Mouse (Mus musculus): ENCODE results near the gene Tent4a. TPM values are rescaled to one million over a fixed set of nuclear protein-coding genes. Genes with fewer than 3 reads are reported as not detected.

Tent4a gene
- polyA plus RNA-seq, 1 experiment = 13.9 TPM

- DNase-seq (ENCODE audit: low spot score) = no peak
Measured at GRCm38 (mm10) chr13:69519137-69519536, 15.3 kb downstream of the Tent4a start.

DNA sequence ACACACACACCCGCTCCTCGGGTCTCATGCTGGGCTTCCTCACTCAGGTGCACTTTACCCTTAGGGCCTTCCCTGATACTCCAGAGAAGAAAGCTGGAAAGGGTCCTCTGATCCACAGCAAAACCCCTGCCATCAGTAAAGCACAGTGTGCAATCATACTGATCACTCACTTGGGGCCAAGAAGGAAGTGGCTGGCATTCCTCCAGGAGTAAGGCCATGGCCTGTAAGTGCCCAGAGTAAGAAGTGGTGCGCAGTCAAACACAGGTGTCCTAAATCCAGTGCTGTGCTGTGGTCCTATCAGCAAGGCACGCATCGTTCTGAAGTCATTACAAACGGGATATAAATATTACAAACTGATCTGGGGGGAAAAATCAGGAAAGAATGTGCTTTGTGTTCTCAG, 17.0 kb downstream of the Tent4a start:
- DNase-seq (ENCODE audit: low spot score) = no peak

DNA sequence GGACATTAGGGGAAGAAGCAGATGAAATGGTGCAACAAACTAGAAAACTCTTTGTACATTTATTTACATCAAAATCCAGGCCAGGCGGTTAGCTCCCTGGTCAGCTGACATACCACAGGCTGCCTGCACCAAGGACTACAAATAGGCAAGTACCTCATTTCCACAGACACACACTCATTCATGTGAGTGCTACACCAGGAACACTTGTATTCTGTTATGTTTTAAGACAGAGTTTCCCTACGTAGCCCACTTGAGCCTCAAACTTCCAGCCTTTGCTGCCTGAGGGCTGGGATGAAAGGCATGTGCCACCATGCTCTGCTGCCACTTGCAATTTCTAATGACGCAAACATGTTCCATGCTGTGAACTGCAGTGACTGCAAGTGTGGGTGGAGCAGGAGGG, 19.3 kb downstream of the Tent4a start:
- no peak for DNase-seq (ENCODE audit: low spot score)

GRCm38 (mm10) chr13:69509391-69510244, 24.8 kb downstream of the Tent4a start:
- DNase-seq (ENCODE audit: low spot score) = no peak

- no peak for DNase-seq (ENCODE audit: low spot score)
Measured at GRCm38 (mm10) chr13:69507666-69508065, 26.8 kb downstream of the Tent4a start.

GRCm38 (mm10) chr13:69506341-69507086, 27.9 kb downstream of the Tent4a start:
- no peak for DNase-seq (ENCODE audit: low spot score)

DNA sequence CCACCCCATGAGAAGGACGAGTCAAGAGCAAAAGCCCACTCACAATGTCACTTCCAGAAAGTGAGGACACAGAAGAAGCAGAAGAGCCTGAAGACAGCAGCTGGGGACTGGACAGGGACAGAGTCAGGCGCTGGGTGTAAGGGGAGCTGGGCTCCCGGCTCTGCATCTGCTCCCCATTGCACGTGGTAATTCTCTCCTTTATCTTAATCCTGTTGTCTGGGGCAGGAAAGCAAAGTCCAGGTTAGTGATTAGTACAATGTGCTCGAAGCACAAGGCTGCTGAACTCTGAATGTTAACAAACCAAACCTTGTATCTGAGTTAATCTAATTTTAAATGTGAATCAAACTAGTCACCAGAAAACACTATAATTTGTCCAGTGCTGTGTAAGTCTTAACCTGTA, 31.6 kb downstream of the Tent4a start:
- DNase-seq (ENCODE audit: low spot score) = no peak

GRCm38 (mm10) chr13:69502157-69502750, 32.2 kb downstream of the Tent4a start:
- DNase-seq (ENCODE audit: low spot score) = no peak

- no peak for DNase-seq (ENCODE audit: low spot score)
Measured at GRCm38 (mm10) chr13:69498276-69498675, 36.1 kb downstream of the Tent4a start.

DNA sequence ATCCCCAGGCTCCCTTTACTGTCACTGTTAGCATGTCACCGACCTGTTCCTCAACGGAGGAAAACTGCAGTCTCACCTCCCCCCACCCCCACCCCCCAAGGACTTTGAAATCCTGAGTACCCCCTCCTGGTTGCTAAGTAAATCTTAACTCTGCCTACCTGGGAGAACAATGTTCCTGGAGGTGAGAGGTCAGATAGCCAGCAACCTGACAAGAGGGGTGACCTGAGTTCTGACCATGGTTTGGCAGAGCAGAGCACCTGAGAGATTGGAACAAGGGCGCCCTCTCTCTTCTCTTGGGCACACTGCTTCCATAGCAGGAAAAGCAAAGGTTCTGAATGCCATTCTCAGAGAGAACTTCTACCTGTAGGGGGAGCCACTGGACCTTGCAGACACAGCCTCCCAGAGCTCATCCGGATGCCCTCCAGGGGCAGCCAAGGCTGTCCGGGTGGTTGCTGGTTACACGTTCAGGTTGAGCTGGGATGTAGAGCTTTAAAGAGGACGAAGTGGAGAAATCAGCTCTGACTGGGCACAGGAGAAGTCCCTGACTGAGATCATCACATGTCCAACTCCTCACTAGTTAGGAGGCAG, 41.4 kb downstream of the Tent4a start:
- DNase-seq (ENCODE audit: low spot score) = no peak

DNA sequence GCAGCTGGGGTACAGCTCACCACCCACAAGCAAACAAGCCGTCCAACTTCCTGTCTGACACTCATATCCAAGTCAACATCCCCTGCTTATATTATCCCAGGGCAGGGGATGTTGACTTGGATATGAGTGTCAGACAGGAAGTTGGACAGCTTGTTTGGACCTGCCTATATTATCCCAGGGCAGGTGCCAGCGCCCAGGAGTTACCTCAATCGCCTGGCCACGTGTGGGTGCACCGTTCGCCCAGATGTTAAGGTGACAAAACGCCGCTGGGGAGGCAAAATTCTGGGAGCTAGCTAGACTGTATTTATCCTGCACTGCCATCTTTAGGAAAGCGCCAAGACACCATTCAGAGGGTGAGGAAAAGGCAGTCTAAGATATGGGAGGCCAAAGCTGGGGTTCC, 44.6 kb downstream of the Tent4a start:
- no peak for DNase-seq (ENCODE audit: low spot score)

DNA sequence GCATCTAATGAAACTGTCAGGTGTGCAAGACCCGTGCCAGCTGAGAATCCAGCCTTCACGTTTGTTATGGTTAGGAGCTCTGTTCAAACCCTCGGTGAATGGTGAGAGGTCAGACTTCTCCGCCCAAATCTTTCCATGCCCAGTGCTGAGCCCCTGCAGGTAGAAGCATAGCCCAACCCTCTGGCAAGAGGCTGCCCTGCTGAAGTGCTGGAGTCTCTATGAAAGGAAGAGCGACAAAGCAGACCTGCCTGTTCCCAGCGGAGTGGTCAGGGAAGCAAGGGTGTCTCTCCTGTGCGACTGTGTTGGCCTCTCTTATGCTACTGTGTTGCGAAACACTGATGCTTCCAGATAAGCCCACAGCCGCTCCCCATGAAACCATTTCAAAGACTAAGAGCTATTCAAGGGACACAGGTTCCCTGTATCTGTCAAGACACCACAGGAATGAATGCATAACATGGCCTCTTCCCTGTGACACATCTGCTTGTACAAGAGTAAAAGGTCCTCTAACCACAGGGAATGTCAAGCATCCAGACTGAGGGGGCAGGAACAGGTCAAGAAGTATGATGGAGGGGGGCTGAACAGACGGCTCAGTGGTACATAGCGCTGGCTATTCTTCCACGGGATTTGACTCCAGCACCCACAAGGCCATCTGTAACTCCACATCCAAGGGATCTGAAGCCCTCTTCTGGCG, 45.7 kb downstream of the Tent4a start:
- no peak for DNase-seq (ENCODE audit: low spot score)

DNA sequence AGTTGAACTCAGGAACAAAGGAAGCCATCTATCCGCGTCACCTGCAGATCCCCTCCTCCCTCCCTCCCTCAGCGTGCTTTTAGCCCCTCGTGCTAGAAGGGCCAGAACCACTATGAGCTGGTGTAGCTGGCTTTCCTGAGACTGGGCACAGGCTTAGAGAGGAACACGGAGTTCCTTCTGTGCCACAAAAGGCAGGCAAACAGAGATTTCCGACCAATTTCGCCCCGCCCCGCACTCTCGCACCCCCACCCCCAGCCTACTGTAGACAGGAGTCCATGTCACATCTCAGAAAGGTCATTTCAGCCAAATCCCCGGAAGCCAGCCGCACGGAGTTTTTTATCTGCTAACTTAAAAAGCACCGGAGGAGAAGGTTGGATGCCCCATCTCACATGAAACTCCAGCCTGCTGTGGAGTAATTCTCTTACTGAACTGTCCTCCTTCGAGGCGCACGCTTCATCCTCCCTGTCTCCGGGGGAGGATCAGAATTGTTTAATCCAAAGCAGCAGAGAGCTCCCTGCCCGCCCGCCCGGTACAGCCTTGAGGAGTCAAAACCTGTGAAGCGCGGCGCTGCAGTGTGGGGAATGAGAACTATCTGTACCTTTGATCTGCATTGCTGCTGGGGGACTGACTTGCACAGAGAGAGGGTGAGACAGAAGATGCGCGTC, 46.7 kb downstream of the Tent4a start:
- no peak for DNase-seq (ENCODE audit: low spot score)

GRCm38 (mm10) chr13:69487108-69487507, 47.3 kb downstream of the Tent4a start:
- DNase-seq (ENCODE audit: low spot score) = no peak

GRCm38 (mm10) chr13:69485833-69486232, 48.6 kb downstream of the Tent4a start:
- no peak for DNase-seq (ENCODE audit: low spot score)

DNA sequence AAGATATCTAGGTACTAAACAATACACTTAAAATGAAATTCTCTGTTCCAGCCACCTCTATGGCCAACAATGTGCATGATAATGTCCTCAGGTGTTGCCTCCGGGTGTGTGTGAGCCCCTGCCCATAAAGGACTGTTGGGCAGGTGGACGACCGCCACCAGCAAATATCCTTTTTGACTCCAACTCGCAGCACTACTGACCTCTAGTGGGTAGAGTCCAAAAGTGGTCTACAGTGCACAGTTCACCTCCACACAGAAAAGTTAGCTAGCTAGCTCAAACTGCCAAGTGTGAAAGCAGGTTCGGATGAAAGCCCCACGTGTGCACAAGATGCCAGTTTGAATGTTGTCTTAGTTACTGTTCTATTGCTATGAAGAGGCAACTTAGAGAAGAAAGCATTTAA, 49.1 kb downstream of the Tent4a start:
- DNase-seq (ENCODE audit: low spot score) = no peak

DNA sequence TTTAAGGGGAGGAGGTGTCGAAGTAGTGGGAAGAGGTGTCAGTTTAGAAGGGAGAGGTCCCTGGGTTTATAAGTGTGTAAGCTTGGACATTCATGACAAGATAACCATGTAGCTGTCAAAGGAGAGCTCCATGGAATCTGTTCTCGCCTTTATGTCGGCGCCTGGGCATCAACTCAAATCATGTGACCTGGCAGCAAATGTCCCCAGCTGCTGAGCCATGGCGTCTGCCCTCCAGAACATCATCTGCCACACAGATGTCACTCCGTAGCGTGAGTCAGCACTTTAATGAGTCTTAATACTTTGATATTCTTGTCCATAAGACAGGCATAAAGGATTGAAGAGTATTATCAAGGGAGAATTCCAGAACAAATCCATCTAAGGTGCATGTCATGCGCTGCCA, 51.7 kb downstream of the Tent4a start:
- DNase-seq (ENCODE audit: low spot score) = no peak

DNA sequence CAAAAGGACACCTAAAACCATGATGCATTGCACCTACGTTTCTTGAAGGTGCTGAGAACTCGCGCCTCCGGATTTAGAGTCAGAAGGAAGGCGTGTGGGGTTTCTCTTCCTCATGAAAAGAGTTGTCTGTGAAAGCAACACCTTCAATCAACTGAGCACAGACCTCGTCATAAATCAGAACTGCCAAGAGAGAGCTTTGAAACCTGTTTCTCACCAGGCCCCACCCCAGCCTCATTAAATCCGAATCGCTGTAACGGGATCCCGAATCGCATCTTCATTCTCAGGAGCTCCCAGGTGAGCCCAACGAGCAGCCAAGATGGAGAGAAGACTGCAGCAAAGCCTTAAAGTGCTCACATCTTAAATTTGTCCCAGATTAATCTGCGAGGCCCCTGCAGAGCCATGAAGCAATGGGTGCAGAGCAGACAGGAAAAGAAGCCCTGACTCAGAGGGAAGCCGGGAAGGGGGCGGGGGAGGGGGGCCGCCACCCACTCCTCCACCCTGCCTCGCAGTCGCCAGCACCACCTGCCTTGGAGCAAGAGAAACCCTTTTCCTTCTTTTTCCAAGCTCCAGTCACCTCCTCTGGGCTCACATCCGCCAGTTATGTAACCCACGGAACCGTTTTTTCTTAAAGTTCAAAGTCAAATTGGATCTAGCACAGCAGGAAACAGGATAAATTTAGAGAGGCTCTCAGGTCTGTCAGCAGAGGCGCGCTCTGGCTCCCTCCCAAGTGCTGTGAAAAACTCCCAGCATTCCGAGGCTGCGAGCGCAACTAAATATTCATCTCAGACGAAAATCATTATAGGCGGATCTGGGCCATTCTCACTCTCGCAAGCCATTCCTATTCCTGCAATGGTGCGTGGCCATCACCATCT, 52.5 kb downstream of the Tent4a start:
- DNase-seq (ENCODE audit: low spot score) = no peak

GRCm38 (mm10) chr13:69481026-69481425, 53.4 kb downstream of the Tent4a start:
- DNase-seq (ENCODE audit: low spot score) = no peak

DNA sequence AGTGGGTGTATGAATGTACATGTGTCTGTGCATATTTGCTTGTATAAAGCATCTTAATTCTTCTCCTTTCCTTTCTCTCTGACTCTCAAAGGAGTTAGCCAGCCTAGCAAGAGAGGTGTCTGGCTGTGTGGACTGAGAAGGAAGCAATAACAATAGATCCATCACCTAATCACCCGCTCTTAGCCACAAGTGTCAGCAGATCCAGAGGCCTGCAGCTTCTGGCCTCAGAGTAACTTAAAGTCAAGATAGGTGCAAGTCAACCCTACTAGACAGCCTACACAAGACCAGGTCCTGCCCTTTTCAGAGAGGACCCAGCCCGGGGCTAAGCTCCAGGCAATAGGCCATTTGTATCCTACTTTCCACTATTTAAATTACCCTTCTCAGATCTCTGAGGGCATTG, 54.5 kb downstream of the Tent4a start:
- DNase-seq (ENCODE audit: low spot score) = no peak
